In the genomic region with DNA sequence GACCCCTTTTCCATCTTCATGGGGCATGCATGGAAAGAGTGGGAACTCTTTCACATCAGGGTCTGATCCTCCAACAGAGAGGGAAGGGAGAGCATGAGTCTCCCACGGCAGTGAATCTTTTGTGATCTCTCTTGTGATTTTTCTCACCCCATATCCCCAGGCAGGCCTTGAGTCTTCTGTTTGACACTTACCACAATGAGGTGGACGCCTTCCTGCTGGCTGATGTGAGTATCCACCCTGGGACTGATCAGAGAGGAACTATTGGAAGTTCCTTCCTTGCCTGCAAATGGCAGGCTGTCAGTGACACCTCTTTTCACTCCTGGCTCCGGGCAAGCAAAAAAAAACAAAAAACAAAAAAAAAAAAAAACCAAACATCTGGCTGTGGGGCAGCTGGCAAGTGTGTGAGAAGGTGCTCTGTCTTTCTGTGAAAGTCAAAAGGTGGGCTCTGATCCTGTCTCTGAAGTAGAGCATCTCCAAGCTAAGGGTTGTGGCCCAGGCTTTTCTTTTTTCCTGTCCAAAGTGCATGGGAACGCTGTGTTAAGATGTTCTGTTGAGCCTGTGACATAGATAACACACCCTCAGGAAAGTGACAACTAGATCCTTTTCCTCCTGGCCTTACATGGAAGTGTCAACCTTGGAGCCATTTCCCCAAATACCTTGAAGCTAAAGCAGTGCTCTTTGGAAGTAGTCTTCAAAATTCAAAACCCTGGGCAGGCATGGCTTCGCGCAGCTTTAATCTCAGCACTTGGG, we compare ENCODE assay signal across 18 mouse cellular contexts. TPM values are rescaled to one million over a fixed set of nuclear protein-coding genes. Genes with fewer than 3 reads are reported as not detected.
DNase-seq lines count a peak whose midpoint lies in the region; ATAC-seq and TF ChIP-seq lines count a peak whose summit lies in the region.
"Had no signal": no experiment of that assay in that cellular context is flagged by ENCODE, and none has a peak within 500 bp of the region (broad histone marks: within the 10 kb centered on the region; RNA-seq: fewer than 3 reads in every experiment).

No protein-coding gene starts in this region.

- TF ChIP-seq EP300 in heart, postnatal 0 days (IDR thresholded peaks at IDR 0.05; ENCODE audit: low read depth), result no peak

- H3K4me2 ChIP-seq in heart, embryonic 15.5 days, result no peak overlapping the region
- H3K4me2 ChIP-seq in lung, embryonic 15.5 days, result no peak overlapping the region
- H3K4me2 ChIP-seq in heart, postnatal 0 days (ENCODE audit: low read depth, low read length), result no peak overlapping the region
- H3K4me2 ChIP-seq: midbrain, embryonic 15.5 days; neural tube, embryonic 15.5 days had no signal

- peaks cover 61% of the 10 kb centered on the region for H3K4me1 ChIP-seq in heart, embryonic 15.5 days (replicated peaks)
- peaks cover 65% of the 10 kb centered on the region for H3K4me1 ChIP-seq in lung, embryonic 15.5 days
- peaks cover 36% of the 10 kb centered on the region for H3K4me1 ChIP-seq in heart, postnatal 0 days (ENCODE audit: control insufficient read depth, insufficient read depth)

- no peak for ATAC-seq in heart, embryonic 15.5 days (replicated peaks; ENCODE audit: insufficient number of reproducible peaks, insufficient read depth, low FRiP score, low read depth)
- ATAC-seq in lung, embryonic 15.5 days (ENCODE audit: borderline replicate concordance, extremely low read depth, low FRiP score, low TSS enrichment), result no peak
- ATAC-seq in heart, postnatal 0 days (ENCODE audit: insufficient read depth, low read depth), result no peak
- ATAC-seq: forebrain, postnatal 0 days; midbrain, embryonic 15.5 days had no signal

- H3K27ac ChIP-seq in gastrocnemius, adult 2 months, result peak overlapping the region; percentile 74
- peak overlapping the region; percentile 80 for H3K27ac ChIP-seq in heart, embryonic 15.5 days
- 0 out of 2 replicates have a peak overlapping the region, but pooled peaks have one; percentile 33 for H3K27ac ChIP-seq in lung, embryonic 15.5 days
- H3K27ac ChIP-seq in heart, postnatal 0 days (ENCODE audit: low read depth), result peak overlapping the region; percentile 77
- H3K27ac ChIP-seq: midbrain, embryonic 15.5 days; neural tube, embryonic 15.5 days had no signal

- H3K27me3 ChIP-seq in heart, embryonic 15.5 days, result no peaks in the 10 kb centered on the region
- H3K27me3 ChIP-seq in lung, embryonic 15.5 days, result peaks cover 3% of the 10 kb centered on the region; the same call in 1 of the 2 replicates
- no peaks in the 10 kb centered on the region for H3K27me3 ChIP-seq in heart, postnatal 0 days (ENCODE audit: control insufficient read depth, insufficient read depth, low read length)
- H3K27me3 ChIP-seq: midbrain, embryonic 15.5 days; neural tube, embryonic 15.5 days had no signal

- H3K4me3 ChIP-seq in gastrocnemius, adult 2 months, result no peak overlapping the region
- H3K4me3 ChIP-seq in heart, embryonic 15.5 days, result no peak overlapping the region
- H3K4me3 ChIP-seq in lung, embryonic 15.5 days, result no peak overlapping the region
- H3K4me3 ChIP-seq in heart, postnatal 0 days (ENCODE audit: low read depth, low read length), result no peak overlapping the region
- H3K4me3 ChIP-seq: limb, embryonic 10.5 days; megakaryocyte, embryonic 14.5 days; midbrain, embryonic 15.5 days; neural tube, embryonic 15.5 days had no signal

- intact Hi-C loops in gastrocnemius, adult 2 months (cut with DNase I), result no loop called here
- intact Hi-C loops in heart, postnatal 10 days (cut with DNase I), result no loop called here

- H3K9me3 ChIP-seq in heart, embryonic 15.5 days (replicated peaks), result no peaks in the 10 kb centered on the region
- no peaks in the 10 kb centered on the region for H3K9me3 ChIP-seq in lung, embryonic 15.5 days
- no peaks in the 10 kb centered on the region for H3K9me3 ChIP-seq in heart, postnatal 0 days (replicated peaks; ENCODE audit: control insufficient read depth, low read length)
- H3K9me3 ChIP-seq: limb, embryonic 10.5 days; midbrain, embryonic 15.5 days; neural tube, embryonic 15.5 days had no signal

- H3K9ac ChIP-seq in heart, embryonic 15.5 days, result no peak overlapping the region
- no peak overlapping the region for H3K9ac ChIP-seq in lung, embryonic 15.5 days
- H3K9ac ChIP-seq in heart, postnatal 0 days (replicated peaks; ENCODE audit: low read depth, low read length), result no peak overlapping the region
- H3K9ac ChIP-seq: liver, postnatal 0 days; midbrain, embryonic 15.5 days; neural tube, embryonic 15.5 days had no signal

- no peak for TF ChIP-seq CTCF in gastrocnemius, adult 2 months (IDR thresholded peaks at IDR 0.05)
- TF ChIP-seq CTCF in heart, postnatal 0 days (IDR thresholded peaks at IDR 0.05; ENCODE audit: low read depth), result no peak

- H3K36me3 ChIP-seq in heart, embryonic 15.5 days, result peaks cover 28% of the 10 kb centered on the region
- H3K36me3 ChIP-seq in lung, embryonic 15.5 days, result no peaks in the 10 kb centered on the region
- H3K36me3 ChIP-seq in heart, postnatal 0 days (replicated peaks; ENCODE audit: control insufficient read depth, insufficient read depth, low read length), result peaks cover 62% of the 10 kb centered on the region

- 59% methylated on average over 6 of the region's 6 CpGs for WGBS in heart, embryonic 15.5 days
- WGBS in lung, embryonic 15.5 days, result 71% methylated on average over 6 of the region's 6 CpGs
- WGBS in heart, postnatal 0 days, result 65% methylated on average over 6 of the region's 6 CpGs

- no peak for DNase-seq in gastrocnemius, adult 2 months
- DNase-seq in gastrocnemius, postnatal 4 days (ENCODE audit: low spot score in 2 of 2), result no peak
- DNase-seq in heart, postnatal 10 days, result no peak
- DNase-seq in lung, postnatal 25 days (ENCODE audit: low spot score), result no peak
- DNase-seq in heart, postnatal 0 days (ENCODE audit: low spot score), result no peak
- DNase-seq: adrenal gland, postnatal 36 days; B cell, adult 2 months; cerebellum, adult 18-20 months; cerebellum, postnatal 36 days; forebrain, postnatal 0 days; liver, postnatal 0 days; lung, postnatal 14 days had no signal

RNA-seq across cellular contexts. Expression of gene Pik3c2b, which starts 30.4 kb away (rescaled TPM):
- total RNA-seq in gastrocnemius, adult 2 months (2021), result 10 to 100 TPM in 1 of 2 experiments, 1 to 10 TPM in 1; 9.8 to 11.0 TPM
- 10 to 100 TPM; 41.7 to 47.7 TPM for total RNA-seq in gastrocnemius, postnatal 4 days (2021)
- 8.0 and 9.7 TPM in 2 replicates for polyA plus RNA-seq in heart, embryonic 15.5 days (2015; fragmentation: Nextera tagmentation; extraction: Ambion mirVana)
- total RNA-seq in heart, postnatal 10 days (2021), result 10 to 100 TPM; 26.1 to 36.5 TPM
- 6.0 and 6.1 TPM in 2 replicates for polyA plus RNA-seq in lung, embryonic 15.5 days (2015; fragmentation: Nextera tagmentation; extraction: Ambion mirVana)
- total RNA-seq in heart, postnatal 0 days (2014; rRNA removed; ENCODE audit: low replicate concordance), result 16.3 and 17.4 TPM in 2 replicates
- polyA plus RNA-seq in heart, postnatal 0 days (2015; fragmentation: Nextera tagmentation; extraction: Ambion mirVana), result 7.6 and 7.8 TPM in 2 replicates

RNA-seq across cellular contexts. Expression of gene Mdm4, which starts 45.5 kb away (rescaled TPM):
- 10 to 100 TPM; 26.3 to 32.4 TPM for total RNA-seq in gastrocnemius, adult 2 months (2021)
- total RNA-seq in gastrocnemius, postnatal 4 days (2021), result 10 to 100 TPM; 59.0 to 76.0 TPM
- 22.2 and 27.3 TPM in 2 replicates for polyA plus RNA-seq in heart, embryonic 15.5 days (2015; fragmentation: Nextera tagmentation; extraction: Ambion mirVana)
- 10 to 100 TPM; 48.9 to 49.0 TPM for total RNA-seq in heart, postnatal 10 days (2021)
- polyA plus RNA-seq in lung, embryonic 15.5 days (2015; fragmentation: Nextera tagmentation; extraction: Ambion mirVana), result 33.3 and 36.7 TPM in 2 replicates
- 29.5 and 42.2 TPM in 2 replicates for total RNA-seq in heart, postnatal 0 days (2014; rRNA removed; ENCODE audit: low replicate concordance)
- polyA plus RNA-seq in heart, postnatal 0 days (2015; fragmentation: Nextera tagmentation; extraction: Ambion mirVana), result 11.9 and 13.4 TPM in 2 replicates

RNA-seq across cellular contexts. Expression of gene Ppp1r15b, which starts 55.1 kb away (rescaled TPM):
- total RNA-seq in gastrocnemius, adult 2 months (2021), result 10 to 100 TPM; 16.4 to 18.6 TPM
- 10 to 100 TPM; 46.0 to 49.1 TPM for total RNA-seq in gastrocnemius, postnatal 4 days (2021)
- 20.2 and 24.3 TPM in 2 replicates for polyA plus RNA-seq in heart, embryonic 15.5 days (2015; fragmentation: Nextera tagmentation; extraction: Ambion mirVana)
- total RNA-seq in heart, postnatal 10 days (2021), result 10 to 100 TPM; 38.2 to 42.1 TPM
- 38.0 and 39.2 TPM in 2 replicates for polyA plus RNA-seq in lung, embryonic 15.5 days (2015; fragmentation: Nextera tagmentation; extraction: Ambion mirVana)
- 24.4 and 34.8 TPM in 2 replicates for total RNA-seq in heart, postnatal 0 days (2014; rRNA removed; ENCODE audit: low replicate concordance)
- 10.5 and 12.2 TPM in 2 replicates for polyA plus RNA-seq in heart, postnatal 0 days (2015; fragmentation: Nextera tagmentation; extraction: Ambion mirVana)
